Mouse (Mus musculus): ENCODE data around the gene Fcgrt. TPM values are rescaled to one million over a fixed set of nuclear protein-coding genes. Genes with fewer than 3 reads are reported as not detected.
A peak's percentile ranks its signal among the peaks of the same experiment; 100 is the strongest.

Fcgrt gene
- total RNA-seq, 1 experiment = 10.6 TPM

DNA sequence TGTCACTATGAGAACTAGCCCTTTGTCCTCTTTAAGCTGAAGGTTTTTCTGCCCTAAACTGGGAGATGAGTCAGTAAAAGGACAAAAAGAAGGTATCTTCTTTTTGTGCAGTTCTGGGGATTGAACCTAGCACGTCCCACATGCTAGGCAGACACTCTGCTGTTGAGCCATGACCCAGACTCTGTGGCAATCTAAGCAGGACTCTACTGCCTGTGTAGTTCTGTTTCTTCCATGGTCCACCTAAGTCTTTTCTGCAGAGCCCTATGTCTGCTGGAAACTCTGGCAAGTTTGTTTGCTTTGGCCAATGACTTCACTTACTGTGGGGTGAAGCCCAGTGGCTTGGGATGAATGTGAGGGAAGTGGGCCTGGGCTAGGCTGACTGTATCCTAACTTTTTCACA, 34.8 kb upstream of the Fcgrt start:
- H3K9ac ChIP-seq (ENCODE audit: insufficient read depth, low read depth, low read length, poor library complexity, severe bottlenecking) = no peak overlapping the region
- H3K9me3 ChIP-seq (ENCODE audit: control insufficient read depth, insufficient read depth, low read depth, low read length) = no peaks in the 10 kb centered on the region
- H3K4me3 ChIP-seq (ENCODE audit: insufficient read depth in 1 of 2, low read depth in 1 of 2, low read length in 2 of 2, poor library complexity in 1 of 2, severe bottlenecking in 1 of 2) = no peak overlapping the region
- no peak for DNase-seq (ENCODE audit: low read depth, low spot score)
- in situ Hi-C loops (cut with MboI; ENCODE audit: low sequenced_read_pairs in 2 of 2, unreplicated experiment in 2 of 2) = no loop called here
- no peak overlapping the region for H3K27ac ChIP-seq (ENCODE audit: insufficient read depth, low read depth, low read length, poor library complexity, severe bottlenecking)
- H3K4me1 ChIP-seq (ENCODE audit: control insufficient read depth in 2 of 2, insufficient read depth in 2 of 2, low read length in 2 of 2, poor library complexity in 1 of 2) = peaks cover 0 to 11% of the 10 kb centered on the region in 2 experiments; a peak in 1 of 4 replicates
- TF ChIP-seq HCFC1 (IDR thresholded peaks at IDR 0.05; ENCODE audit: borderline replicate concordance, insufficient read depth, low read length) (no peak), CHD2 (IDR thresholded peaks at IDR 0.05; ENCODE audit: low read depth, low read length) (no peak), ZC3H11A (IDR thresholded peaks at IDR 0.05; ENCODE audit: borderline replicate concordance, low read depth, low read length) (no peak), MAFK (IDR thresholded peaks at IDR 0.05; ENCODE audit: insufficient read depth, low read depth, low read length) (no peak), ZNF384 (IDR thresholded peaks at IDR 0.05; ENCODE audit: low read depth, low read length) (no peak)
- peaks cover 19% of the 10 kb centered on the region for H3K36me3 ChIP-seq (ENCODE audit: control insufficient read depth, insufficient read depth, low read length, poor library complexity, severe bottlenecking)

DNA sequence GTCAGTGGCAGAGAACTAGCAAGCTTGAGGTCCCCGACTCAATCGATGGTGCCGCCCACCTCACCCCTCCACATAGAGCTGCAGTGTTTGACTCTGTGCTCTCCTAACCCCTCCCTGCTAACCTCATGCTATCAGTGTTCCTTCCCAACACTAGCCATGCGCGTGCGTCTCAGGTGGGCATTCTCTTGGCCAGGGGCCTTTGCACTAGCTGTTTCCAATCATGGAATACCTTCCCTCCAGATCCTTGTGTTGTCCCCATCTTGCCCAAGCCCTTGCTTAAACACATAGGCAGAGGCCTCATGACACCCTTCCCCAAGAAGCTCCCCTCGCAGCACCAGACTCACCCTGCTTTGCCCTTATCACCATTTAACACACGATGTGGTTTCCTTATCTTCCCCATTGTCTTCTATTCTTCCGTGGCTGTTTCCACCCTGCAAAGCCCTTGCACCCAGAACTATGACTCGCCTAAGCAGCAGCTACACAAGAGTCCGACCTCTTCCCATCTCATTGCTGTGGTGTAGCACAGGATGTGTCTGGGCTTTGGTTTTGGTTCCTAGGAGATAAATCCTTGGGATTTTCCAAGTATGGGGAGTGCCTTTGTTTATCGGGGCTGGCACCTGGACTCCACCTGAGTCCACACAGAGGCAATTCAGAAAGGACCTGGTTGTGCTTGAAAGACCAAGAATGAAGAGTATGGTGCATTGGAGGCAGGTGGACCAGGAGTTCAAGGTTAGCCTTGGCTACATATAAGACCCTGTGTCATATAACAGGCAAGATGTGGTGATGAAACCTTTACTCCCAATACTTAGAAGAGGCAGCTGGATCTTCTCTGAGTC, 33.7 kb upstream of the Fcgrt start:
- no peak overlapping the region for H3K27ac ChIP-seq (ENCODE audit: insufficient read depth, low read depth, low read length, poor library complexity, severe bottlenecking)
- peaks cover 0 to 11% of the 10 kb centered on the region in 2 experiments; a peak in 1 of 4 replicates for H3K4me1 ChIP-seq (ENCODE audit: control insufficient read depth in 2 of 2, insufficient read depth in 2 of 2, low read length in 2 of 2, poor library complexity in 1 of 2)
- H3K9me3 ChIP-seq (ENCODE audit: control insufficient read depth, insufficient read depth, low read depth, low read length) = no peaks in the 10 kb centered on the region
- in situ Hi-C loops (cut with MboI; ENCODE audit: low sequenced_read_pairs in 2 of 2, unreplicated experiment in 2 of 2) = no loop called here
- no peak for TF ChIP-seq MAFK (IDR thresholded peaks at IDR 0.05; ENCODE audit: insufficient read depth, low read depth, low read length)
- TF ChIP-seq HCFC1 (IDR thresholded peaks at IDR 0.05; ENCODE audit: borderline replicate concordance, insufficient read depth, low read length) = no peak
- DNase-seq (ENCODE audit: low read depth, low spot score) = no peak
- H3K36me3 ChIP-seq (ENCODE audit: control insufficient read depth, insufficient read depth, low read length, poor library complexity, severe bottlenecking) = peaks cover 10% of the 10 kb centered on the region
- no peak overlapping the region for H3K9ac ChIP-seq (ENCODE audit: insufficient read depth, low read depth, low read length, poor library complexity, severe bottlenecking)
- H3K4me3 ChIP-seq (ENCODE audit: insufficient read depth in 1 of 2, low read depth in 1 of 2, low read length in 2 of 2, poor library complexity in 1 of 2, severe bottlenecking in 1 of 2) = no peak overlapping the region

DNA sequence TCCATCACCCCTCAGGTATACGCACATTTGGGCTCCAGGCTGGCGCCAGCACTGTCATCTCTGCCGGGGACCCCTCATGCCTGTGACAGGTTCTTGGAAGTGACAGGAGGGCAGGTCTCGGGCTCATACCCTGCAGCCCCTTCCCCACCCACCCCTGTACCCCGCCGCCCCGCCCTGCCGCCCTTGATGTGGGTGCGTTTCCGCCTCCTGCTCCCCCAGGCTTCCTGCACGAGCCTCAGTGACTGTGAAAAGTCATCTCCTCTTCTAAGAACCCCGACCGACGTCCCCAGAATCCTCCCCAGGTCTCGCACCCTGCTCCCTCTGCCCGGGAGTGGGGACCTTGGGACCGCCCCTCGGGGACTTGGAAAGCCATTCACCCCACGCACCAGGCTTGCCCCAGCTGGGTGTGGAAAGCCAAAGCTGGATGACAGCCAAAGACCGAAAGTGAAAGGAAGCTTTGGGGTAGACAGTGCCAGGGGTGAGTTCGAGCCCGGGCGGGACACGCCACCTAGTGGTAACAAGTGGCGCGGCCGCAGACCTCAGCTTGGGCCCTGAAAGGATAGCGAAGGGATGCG, 32.4 kb upstream of the Fcgrt start, which contains the start of the genes Gm45713 and Flt3l:
Gene Gm45713 (minus strand): TSS at position 239 of the 575 bp plus-strand sequence.
Gene Flt3l (minus strand): TSS at position 440 of the 575 bp plus-strand sequence.
- TF ChIP-seq MAFK (IDR thresholded peaks at IDR 0.05; ENCODE audit: insufficient read depth, low read depth, low read length) (no peak), ZC3H11A (IDR thresholded peaks at IDR 0.05; ENCODE audit: borderline replicate concordance, low read depth, low read length) (peak; percentile 42; the same call in 1 of the 2 replicates)
- no peak within 1 kb of the TSS for H3K27ac ChIP-seq (ENCODE audit: insufficient read depth, low read depth, low read length, poor library complexity, severe bottlenecking)
- peak within 1 kb of the TSS; percentile 38 to 56; a peak in 3 of 4 replicates for H3K4me3 ChIP-seq (ENCODE audit: insufficient read depth in 1 of 2, low read depth in 1 of 2, low read length in 2 of 2, poor library complexity in 1 of 2, severe bottlenecking in 1 of 2)
- H3K9me3 ChIP-seq (ENCODE audit: control insufficient read depth, insufficient read depth, low read depth, low read length) = no peaks in the 10 kb centered on the region
- peaks cover 0 to 18% of the 10 kb centered on the region in 2 experiments; a peak in 1 of 4 replicates for H3K4me1 ChIP-seq (ENCODE audit: control insufficient read depth in 2 of 2, insufficient read depth in 2 of 2, low read length in 2 of 2, poor library complexity in 1 of 2)
- no peaks in the 10 kb centered on the region for H3K36me3 ChIP-seq (ENCODE audit: control insufficient read depth, insufficient read depth, low read length, poor library complexity, severe bottlenecking)
- peak within 1 kb of the TSS; percentile 55; the same call in 1 of the 2 replicates for H3K9ac ChIP-seq (ENCODE audit: insufficient read depth, low read depth, low read length, poor library complexity, severe bottlenecking)
- DNase-seq (ENCODE audit: low read depth, low spot score) = peak; percentile 63
- in situ Hi-C loops (cut with MboI; ENCODE audit: low sequenced_read_pairs in 2 of 2, unreplicated experiment in 2 of 2) = no loop called here

DNA sequence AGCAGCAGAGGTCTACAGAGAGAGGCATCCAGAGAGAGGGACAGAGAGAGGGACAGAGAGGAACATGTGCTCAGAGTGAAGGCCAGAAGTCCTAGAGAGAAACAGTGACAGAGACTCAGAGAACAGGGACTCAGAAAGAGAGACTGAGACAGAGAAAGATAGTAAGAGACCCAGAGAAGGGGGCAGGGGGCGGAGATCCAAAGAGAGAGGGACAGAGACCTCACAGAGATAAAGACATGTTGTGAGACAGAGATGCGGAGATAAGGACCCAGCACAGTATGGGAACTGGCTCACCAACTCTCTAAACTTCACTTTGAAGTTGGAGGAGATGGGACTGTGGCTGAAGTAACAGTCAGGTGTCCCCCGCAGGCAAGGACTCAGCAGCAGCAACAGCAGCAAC, 31.7 kb upstream of the Fcgrt start:
- no peak overlapping the region for H3K9ac ChIP-seq (ENCODE audit: insufficient read depth, low read depth, low read length, poor library complexity, severe bottlenecking)
- H3K36me3 ChIP-seq (ENCODE audit: control insufficient read depth, insufficient read depth, low read length, poor library complexity, severe bottlenecking) = no peaks in the 10 kb centered on the region
- no peak overlapping the region for H3K27ac ChIP-seq (ENCODE audit: insufficient read depth, low read depth, low read length, poor library complexity, severe bottlenecking)
- H3K4me1 ChIP-seq (ENCODE audit: control insufficient read depth in 2 of 2, insufficient read depth in 2 of 2, low read length in 2 of 2, poor library complexity in 1 of 2) = peaks cover 0 to 20% of the 10 kb centered on the region in 2 experiments; a peak in 1 of 4 replicates
- TF ChIP-seq ZC3H11A (IDR thresholded peaks at IDR 0.05; ENCODE audit: borderline replicate concordance, low read depth, low read length) = no peak
- no peak for TF ChIP-seq HCFC1 (IDR thresholded peaks at IDR 0.05; ENCODE audit: borderline replicate concordance, insufficient read depth, low read length)
- in situ Hi-C loops (cut with MboI; ENCODE audit: low sequenced_read_pairs in 2 of 2, unreplicated experiment in 2 of 2) = no loop called here
- H3K4me3 ChIP-seq (ENCODE audit: insufficient read depth in 1 of 2, low read depth in 1 of 2, low read length in 2 of 2, poor library complexity in 1 of 2, severe bottlenecking in 1 of 2) = no peak overlapping the region
- H3K9me3 ChIP-seq (ENCODE audit: control insufficient read depth, insufficient read depth, low read depth, low read length) = no peaks in the 10 kb centered on the region
- DNase-seq (ENCODE audit: low read depth, low spot score) = no peak

Data from ES-E14 (cell line).